22 mouse cellular contexts compared by ENCODE assay signal in the genomic region with DNA sequence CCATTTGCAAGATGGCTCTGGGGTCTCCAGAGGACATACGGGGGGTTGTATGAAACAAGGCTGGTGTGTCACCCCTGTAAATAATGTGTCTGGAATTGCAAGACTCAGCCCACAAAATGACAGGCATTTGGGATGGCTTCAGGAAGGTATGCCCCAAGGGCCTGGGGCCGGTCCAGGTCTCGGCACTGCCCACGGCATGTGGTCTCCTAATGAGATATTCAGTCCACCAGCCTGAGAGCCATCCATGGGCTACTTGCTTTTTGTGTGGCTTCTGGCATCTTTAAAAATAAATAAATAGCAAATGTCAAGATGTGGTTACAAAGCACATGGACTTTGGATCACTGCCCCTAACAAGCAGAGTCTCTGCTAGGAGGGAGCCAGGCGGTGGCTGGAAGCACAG.
DNase-seq lines count a peak whose midpoint lies in the region; TF ChIP-seq lines count a peak whose summit lies in the region.
"Had no signal": no experiment of that assay in that cellular context is flagged by ENCODE, and none has a peak within 500 bp of the region (broad histone marks: within the 10 kb centered on the region; RNA-seq: fewer than 3 reads in every experiment).

No protein-coding gene starts in this region.

- H3K27me3 ChIP-seq in kidney, adult 2 months (replicated peaks; ENCODE audit: control insufficient read depth, insufficient read depth, low read length): no peaks in the 10 kb centered on the region
- H3K27me3 ChIP-seq: embryonic facial prominence, embryonic 13.5 days; embryonic facial prominence, embryonic 15.5 days; forebrain, embryonic 13.5 days; forebrain, embryonic 15.5 days; Patski had no signal

- TF ChIP-seq CTCF in kidney, adult 2 months (conservative IDR thresholded peaks at IDR 0.05; ENCODE audit: insufficient read depth, insufficient read length, low read depth, low read length): no peak

- no peak for TF ChIP-seq POLR2A in kidney, adult 2 months (IDR thresholded peaks at IDR 0.05; ENCODE audit: low read depth, low read length)

- WGBS in kidney, adult 2 months: 79% methylated on average over 5 of the region's 5 CpGs

- H3K27ac ChIP-seq in kidney, adult 2 months (ENCODE audit: insufficient read depth, low read depth, low read length): no peak overlapping the region
- H3K27ac ChIP-seq: embryonic facial prominence, embryonic 13.5 days; embryonic facial prominence, embryonic 15.5 days; forebrain, embryonic 10.5 days; forebrain, embryonic 13.5 days; forebrain, embryonic 15.5 days had no signal

- H3K4me1 ChIP-seq in kidney, adult 2 months (ENCODE audit: control insufficient read depth, insufficient read depth, low read length): no peaks in the 10 kb centered on the region
- H3K4me1 ChIP-seq: forebrain, embryonic 13.5 days had no signal

- DNase-seq in cerebellum, postnatal 10 days: peak; percentile 36
- DNase-seq in cerebellum, postnatal 36 days: no peak
- DNase-seq in kidney, adult 2 months: peak; percentile 19
- no peak for DNase-seq in kidney, postnatal 10 days
- peak; percentile 77 for DNase-seq in 3T3-L1 (ENCODE audit: low read depth, low spot score)
- DNase-seq in adrenal gland, adult 8-10 months: no peak
- DNase-seq: adrenal gland, postnatal 10 days; adrenal gland, postnatal 25 days; cerebellum, adult 11 months; cerebellum, adult 18-20 months; cerebellum, adult 8-10 months; cerebellum, adult 9-11 months; cerebellum, postnatal 25 days; embryo, embryonic 11 days; forebrain, postnatal 0 days had no signal

- H3K4me3 ChIP-seq in kidney, adult 2 months (ENCODE audit: insufficient read depth, low read depth, low read length): no peak overlapping the region
- H3K4me3 ChIP-seq: embryonic facial prominence, embryonic 13.5 days; embryonic facial prominence, embryonic 15.5 days; erythroblast, embryonic 14.5 days; forebrain, embryonic 10.5 days; forebrain, embryonic 13.5 days; forebrain, embryonic 15.5 days had no signal

- H3K36me3 ChIP-seq in kidney, adult 2 months (ENCODE audit: control insufficient read depth, insufficient read depth, low read length): no peaks in the 10 kb centered on the region
- H3K36me3 ChIP-seq: embryonic facial prominence, embryonic 13.5 days; embryonic facial prominence, embryonic 15.5 days; forebrain, embryonic 10.5 days; forebrain, embryonic 15.5 days had no signal

Comparison
In these comparisons a context has a peak if more than half of its experiments do, and no peak if none do; other contexts are left out.
1. DNase-seq: peak in cerebellum, postnatal 10 days (2 of 2), kidney, adult 2 months (single experiment) and 3T3-L1 (single experiment); none in cerebellum, postnatal 36 days (0 of 2), kidney, postnatal 10 days (single experiment) and adrenal gland, adult 8-10 months (single experiment).